Mouse (Mus musculus): Measurements from ENCODE around the gene Gm49368.

DNA sequence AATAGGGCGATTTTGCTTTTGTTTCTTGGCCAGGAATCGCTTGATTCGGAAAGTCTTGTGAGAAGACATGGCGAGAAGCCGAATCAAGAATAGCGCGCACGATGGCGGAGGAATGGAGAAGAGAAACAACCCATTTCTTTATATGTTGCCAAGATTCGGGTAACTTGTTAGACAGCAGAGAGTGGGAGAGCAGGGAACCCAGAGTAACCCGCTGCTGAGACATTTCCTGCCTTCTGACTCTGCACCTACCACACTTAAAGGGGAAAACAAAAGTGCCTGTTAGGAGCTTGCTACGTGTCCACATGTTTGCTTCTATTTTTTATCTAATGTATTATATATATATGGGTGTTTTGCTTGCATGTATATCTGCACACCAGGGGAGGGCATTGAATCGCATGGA is 49.4 kb upstream of the Gm49368 start:
- TF ChIP-seq POLR2A (IDR thresholded peaks at IDR 0.05; ENCODE audit: low read depth, low read length) (no peak), CTCF (IDR thresholded peaks at IDR 0.05; ENCODE audit: extremely low read depth, insufficient read length, insufficient replicate concordance, low read depth, low read length) (no peak)

Data from small intestine, adult 2 months (tissue).